Mouse (Mus musculus): ENCODE measurements around the gene Cdc37.
"Not testable (repeated sequence)": the region's sequence is repeated elsewhere in the genome, so short reads cannot be mapped to it uniquely, and the experiment has no call there.

Cdc37 gene

DNA sequence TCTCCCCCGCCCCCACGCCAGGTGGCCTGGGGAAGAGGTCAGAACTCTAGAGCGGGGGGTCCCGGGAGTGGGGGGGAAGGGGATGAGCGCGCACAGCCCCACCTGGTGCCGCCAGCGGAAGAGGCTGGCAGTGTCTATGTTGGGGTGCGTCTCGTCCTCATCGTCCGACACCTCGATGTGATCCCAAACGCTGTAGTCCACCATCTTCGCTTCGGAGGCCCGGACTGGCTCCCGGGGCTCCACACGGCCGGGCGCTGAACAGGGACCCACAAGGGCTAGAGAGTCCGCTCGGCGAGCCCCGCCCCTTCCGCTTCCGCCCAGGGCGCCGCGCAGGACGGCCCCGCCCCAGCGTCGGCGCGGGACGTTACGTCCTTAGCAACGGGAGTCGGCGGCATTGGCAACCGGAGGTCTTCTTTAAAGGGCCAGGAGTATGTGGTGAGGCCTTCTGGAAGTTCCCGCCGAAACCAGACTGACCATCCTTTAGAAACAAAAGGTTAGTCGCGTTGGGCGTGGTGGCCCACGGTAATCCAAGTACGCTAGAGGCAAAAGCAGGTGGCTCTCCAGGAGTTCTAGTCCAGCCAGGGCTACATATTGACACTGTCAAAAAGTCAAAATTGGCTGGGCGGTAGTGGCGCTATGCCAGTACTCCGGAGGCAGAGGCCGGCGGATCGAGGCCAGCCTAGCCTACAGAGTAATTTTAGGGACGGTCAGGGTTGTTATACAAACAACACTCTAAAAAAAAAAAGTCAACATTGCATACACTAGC, at the start of gene Cdc37:
Cdc37 (minus strand) TSS at position 329 of the 766 bp plus-strand sequence.
- DNase-seq (ENCODE audit: low spot score), result peak; percentile 87

DNA sequence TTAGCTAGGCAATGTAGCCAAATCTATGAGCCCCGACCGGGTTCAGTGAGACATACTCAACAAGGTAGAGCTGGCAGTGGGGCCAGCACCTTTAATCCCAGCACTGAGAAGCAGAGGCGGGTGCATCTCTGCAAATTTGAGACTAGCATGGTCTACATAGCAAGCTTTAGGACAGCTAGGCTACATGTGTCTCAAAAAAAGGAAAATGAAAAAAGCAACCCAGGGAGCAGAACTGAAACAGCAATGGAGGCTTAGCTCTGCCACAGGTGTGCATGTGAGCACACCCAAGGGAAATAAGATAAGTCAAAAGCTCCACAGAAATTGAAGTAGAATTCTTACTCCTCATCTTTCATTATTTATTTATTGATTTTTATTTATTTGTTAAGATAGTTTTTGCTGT, 49.2 kb upstream of the Cdc37 start:
- DNase-seq (ENCODE audit: low spot score), result no peak

DNA sequence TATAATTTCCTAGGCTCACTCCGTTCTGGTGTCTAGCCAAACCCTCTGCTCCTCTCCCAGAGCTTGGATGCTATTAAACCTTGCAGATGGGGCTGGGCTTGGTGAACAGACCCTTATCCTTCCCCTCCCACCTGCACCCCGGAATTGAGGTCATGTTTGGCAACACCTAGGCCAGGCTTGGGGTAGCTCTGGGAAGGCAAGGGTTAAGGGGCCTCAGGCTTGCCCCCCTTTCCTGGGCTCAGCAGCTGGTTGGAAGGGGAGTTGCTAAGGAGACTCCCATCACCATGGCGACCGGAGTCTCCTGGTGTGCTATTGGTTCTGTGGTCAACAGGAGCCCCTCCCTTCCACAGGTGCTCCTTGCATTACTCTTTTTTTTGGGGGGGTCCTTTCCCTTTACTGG, 48.2 kb upstream of the Cdc37 start:
- no peak for DNase-seq (ENCODE audit: low spot score)

DNA sequence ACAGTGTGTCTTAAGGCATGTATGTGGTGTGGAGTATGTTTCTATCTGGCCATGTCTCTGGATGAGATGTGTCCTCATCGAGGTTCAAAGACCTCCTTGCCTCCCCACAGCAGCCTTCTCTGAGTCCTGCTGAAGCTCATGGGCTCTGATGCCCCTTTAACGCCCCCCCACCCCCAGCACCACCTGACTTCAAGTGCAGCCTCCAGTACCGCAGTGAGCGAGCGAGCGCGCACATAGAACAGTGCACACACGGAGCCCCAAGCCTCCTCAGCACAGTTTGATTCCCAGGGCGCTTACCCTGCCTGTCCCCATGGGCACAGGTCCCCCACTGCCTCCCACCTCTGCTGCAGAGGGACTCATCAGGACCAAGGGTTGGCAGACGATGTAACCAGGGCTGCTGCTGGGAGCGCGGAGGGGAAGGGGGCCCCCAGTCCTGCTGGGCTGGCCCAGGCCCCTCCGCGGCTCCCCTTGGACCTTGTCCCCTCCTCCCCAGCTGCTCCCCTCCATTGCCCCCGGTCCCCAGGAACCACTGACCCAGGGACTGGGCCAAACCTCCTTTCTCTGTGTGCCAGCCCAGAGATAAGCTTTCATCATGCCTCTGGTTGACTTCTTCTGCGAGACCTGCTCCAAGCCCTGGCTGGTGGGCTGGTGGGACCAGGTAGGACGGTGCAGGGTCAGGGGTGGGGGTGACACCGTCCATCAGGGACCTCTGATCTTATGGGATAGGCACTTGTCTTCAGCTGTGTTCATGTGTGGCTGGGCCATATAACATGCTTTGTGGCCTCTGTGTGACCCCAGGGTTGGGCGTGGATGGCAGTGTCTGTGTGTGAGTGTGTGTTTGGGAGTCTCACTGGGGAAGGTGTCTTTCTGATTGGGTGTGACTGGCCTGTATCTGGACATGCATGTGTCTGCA, 47.0 kb upstream of the Cdc37 start:
- DNase-seq (ENCODE audit: low spot score), result no peak

DNA sequence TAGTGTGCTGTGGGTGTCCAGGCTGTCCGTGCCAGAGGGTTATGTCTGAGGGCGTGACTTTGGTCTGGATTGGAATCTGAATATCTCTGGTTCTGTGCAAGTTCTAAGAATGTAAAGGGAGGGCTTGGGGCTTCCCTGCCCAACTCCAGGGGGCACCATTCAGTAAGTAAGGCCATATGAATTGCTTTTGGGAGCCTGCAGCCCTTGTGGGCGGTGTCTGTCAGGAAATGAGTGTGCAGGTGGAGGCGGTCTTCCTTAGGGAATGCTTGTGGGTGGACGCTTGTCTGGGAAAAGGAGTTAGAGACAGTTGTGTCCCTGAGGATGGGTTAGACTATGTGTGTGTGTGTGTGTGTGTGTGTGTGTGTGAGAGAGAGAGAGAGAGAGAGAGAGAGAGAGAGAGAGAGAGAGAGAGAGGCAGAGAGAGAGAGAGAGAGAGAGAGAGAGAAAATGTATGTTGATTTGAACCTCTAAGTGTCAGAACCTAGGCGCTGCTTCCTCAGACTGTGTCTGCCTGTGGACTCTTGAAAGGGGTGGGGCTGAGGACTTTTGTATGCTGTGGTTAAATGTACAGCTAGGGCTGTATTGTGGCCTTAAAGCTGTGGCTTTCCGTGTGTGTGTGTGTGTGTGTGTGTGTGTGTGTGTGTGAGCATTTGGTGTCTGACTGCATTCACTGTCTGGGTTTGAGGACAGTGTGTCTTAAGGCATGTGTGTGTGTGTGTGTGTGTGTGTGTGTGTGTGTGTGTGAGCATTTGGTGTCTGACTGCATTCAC, 46.1 kb upstream of the Cdc37 start:
- DNase-seq (ENCODE audit: low spot score), result not testable (repeated sequence)

DNA sequence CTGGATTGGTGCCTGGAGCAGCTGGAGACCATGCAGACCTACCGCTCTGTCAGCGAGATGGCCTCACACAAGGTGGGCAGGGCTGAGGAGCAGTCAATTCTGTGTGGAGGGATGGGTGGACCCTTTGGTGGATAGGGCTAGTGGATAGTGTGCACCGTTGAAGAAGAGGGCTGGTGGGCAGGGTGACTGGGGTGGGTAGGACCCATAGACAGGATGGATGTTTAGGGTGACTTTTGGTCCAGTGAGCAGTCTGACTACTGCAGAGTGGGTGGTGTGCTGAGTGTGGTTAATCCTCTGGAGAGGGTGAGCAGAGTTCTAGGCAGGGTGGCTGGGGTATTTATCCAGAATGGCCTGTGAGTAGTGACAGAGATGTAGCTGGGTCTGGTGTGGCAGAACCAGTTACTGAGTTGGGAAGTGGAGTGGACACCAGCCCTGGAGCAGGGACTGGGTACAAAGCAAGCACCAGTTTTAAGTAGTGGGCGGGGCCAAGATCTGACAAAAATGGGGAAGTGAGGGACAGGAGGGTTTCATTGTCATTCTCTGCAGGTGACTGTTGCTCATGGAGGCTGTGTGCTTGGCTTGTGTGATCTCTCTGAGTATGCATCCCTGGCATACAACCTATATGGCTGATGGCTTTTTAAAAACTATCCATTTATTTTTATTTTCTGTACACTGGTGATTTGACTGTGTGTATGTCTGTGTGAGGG, 45.2 kb upstream of the Cdc37 start:
- no peak for DNase-seq (ENCODE audit: low spot score)

DNA sequence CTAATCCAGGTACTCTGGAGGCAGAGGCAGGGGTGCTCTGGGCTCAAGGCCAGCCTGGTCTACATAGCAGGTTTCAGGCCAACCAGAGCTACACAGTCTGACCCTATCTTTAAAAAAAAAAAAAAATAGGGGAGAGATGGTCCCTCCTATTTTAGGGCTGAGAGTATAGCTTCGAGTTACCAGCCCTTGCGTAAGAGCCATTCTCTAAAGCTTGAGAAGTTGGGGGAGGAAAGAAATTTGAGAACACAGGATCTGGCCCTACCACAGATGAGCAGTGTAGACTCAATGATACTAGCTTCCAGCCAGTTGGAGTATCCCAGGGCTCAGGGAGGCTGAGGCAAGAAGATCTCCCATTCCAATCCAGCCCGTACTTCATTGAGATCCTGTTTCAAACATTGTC, 44.0 kb upstream of the Cdc37 start:
- DNase-seq (ENCODE audit: low spot score), result no peak

DNA sequence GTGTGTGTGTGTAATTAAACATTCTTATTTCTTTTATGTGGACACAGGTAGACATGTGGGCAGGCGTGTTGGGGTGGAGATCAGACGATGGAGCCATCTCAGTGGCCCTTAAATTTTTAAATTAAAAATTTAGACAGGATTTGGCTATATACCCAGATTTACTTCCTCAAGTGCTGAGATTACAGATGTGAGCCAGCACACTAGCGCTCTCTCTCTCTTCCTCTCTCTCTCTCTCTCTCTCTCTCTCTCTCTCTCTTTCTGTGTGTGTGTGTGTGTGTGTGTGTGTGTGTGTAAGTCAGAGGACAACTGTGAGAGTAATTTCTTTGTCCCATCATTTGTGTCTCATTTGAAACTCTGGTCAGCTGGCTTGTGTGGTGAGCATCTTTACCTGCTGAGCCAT, 40.9 kb upstream of the Cdc37 start:
- no peak for DNase-seq (ENCODE audit: low spot score)

DNA sequence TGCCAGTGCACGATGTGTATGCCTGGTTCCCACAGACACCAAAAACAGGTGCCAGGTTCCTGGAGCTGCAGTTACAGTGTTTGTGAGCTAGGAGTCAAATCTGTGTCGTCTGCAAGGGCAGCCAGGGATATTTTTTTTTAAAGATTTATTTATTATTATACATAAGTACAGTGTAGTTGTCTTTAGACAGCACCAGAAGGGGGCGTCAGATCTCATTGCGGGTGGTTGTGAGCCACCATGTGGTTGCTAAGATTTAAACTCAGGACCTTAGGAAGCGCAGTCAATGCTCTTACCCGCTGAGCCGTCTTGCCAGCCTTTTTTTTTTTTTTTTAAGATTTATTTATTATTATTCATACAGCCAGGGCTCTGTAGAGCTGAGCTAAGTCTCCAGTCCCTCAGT, 40.1 kb upstream of the Cdc37 start:
- DNase-seq (ENCODE audit: low spot score), result no peak

DNA sequence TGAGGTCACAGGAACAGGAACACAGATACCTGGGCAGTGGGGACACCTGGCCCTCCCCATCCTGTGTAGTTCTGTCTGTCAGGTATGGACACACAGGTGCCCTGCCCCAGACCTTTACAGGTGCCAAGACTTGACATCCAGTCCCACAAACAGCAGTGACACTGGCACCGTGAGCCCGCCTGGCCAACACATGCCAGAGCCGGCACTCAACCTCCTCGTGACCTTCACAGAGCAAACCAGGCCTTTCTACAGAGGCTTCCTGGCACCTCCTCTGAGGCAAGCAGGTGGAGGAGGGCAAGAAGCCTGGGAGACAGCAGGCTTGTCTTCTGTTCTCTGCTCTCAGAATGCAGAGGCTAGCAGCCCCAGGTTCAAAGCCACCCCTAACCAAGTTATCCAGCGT, 35.7 kb upstream of the Cdc37 start:
- no peak for DNase-seq (ENCODE audit: low spot score)

DNA sequence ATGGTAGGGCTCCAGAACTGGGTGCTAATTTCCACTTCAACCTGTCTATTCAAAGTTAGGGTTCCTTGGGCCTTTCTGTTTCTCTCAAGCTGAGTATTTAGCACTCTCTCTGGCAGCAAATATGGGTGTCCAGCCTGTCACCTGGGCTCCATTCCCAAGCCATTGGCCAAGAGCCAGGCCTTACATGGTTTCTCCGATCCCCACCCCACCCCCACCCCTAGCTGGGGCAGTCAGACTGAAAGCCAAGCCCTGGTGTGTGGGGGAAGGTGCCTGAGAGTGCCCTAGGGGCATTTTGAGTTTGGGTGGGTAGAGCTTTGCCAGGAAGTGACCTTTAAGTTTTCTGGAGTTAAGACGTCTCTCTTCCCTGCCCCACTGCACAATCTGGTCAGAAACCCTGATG, 35.0 kb upstream of the Cdc37 start:
- DNase-seq (ENCODE audit: low spot score), result no peak

DNA sequence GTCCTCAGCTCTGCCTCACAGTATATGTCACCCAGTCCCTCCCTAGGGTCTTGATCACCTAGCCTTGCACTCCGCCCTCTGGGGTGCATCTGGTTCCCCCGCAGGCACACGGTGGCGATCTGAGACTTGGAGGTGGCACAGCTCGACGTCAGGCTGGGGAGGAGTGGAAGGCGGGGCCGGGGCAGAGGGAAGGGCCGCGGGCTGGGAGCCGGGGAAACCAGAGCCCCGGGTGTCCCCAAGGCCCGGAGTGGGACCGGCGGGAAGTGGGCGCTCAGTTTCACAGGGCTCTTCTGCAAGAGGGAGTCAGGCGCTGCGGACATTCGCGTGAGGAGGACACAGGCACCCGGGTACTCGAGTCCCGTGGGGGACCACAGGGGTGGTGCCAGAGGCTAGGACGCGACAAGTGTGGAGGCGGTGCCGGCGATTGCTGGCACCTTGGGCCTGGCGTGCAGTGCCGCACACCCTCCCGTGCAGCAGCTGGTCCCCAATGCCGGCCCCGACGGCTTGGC, 34.2 kb upstream of the Cdc37 start:
- no peak for DNase-seq (ENCODE audit: low spot score)

DNA sequence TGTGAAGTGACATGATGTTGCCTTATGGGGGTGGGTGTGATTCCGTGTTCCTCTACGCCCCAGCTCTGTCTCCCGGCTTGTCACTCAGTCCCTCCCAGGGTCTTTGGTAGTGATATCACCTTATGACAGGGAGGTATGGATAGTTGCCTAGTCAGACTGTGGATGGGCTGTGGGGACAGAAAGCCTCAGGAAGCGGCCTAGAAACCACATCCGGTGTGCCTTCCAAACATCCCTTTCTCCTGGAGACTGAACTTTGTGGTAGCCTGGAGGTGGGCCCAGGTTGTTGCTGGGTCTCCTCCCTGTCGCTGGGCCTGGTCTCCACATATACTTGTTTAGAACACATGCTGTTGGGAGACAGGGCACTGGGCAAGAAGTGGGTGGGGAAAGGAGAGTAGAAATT, 33.6 kb upstream of the Cdc37 start:
- no peak for DNase-seq (ENCODE audit: low spot score)

DNA sequence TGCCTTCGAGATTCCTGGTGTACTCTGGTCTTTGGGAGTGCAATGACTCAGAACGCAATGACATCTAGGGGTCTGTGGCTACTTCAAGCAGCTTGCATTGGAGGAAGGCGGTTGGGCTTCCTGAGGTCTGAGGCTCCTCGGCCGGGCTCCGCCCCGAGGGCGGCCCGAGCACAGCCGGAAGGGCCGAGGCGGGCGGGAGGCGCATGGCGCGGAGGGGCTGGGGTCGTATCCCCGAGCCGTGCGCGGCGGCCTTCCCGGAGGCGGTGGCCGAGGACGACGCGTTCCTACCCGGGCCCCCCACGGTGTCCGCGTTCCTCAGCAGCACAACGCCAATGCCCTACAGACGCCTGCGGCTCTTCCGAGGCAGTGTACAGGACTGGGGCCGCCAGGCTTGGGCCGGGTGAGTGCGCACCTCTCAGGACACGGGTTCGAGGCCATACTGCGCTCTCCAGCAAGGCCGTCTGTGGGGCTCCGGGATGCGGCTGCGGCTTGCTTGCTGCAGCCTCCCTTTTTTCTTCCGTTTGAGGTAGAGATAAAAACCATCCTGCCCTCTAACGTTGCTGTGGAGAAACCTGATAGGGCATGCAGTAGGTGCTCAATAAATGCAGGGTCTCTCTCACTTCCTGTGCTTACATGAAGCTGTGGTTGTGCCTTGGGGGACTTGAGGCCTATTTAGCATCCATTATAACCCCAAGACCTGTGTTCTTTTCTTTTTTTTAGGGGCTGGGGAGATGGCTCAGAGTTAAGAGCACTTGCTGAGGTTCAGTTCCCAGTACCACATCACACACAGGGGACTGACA, 31.8 kb upstream of the Cdc37 start:
- no peak for DNase-seq (ENCODE audit: low spot score)

DNA sequence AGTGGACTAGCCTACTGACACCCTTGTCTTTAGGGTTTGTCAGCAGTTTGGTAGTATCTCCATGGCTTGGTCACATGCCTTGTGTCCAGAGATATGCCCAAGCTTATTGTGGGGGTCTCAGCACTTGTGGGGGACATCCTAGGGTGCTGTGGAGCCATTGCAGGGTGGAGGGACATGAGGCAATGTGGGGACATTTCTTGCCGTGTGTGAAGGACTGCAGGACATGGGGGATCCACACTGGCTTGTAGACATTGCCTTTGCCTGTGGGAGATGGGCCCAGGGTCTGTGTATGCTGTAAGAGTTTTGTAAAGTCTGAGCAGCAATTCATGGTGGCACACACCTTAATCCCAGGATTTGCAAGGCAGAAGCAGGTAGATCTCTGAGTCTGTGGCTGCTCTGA, 31.1 kb upstream of the Cdc37 start:
- no peak for DNase-seq (ENCODE audit: low spot score)

DNA sequence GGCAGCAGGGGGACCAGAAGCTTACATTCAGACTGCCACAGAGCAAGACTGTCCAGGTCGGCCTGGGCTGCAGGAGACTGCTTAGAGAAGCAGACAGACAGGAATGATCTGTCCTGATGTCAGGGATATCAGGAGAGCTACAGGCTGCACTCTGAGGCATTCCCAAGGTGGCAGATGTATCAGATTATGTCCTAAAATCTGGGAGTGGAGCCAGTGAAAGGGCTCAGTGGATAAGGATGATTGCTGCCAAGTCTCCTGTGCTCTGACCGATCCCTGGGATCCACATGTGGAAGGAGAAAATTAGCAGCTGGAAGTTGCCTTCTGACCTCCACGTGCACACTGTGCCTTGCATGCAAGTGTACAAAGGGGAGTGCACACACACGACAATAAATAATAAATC, 30.6 kb upstream of the Cdc37 start:
- DNase-seq (ENCODE audit: low spot score), result no peak

DNA sequence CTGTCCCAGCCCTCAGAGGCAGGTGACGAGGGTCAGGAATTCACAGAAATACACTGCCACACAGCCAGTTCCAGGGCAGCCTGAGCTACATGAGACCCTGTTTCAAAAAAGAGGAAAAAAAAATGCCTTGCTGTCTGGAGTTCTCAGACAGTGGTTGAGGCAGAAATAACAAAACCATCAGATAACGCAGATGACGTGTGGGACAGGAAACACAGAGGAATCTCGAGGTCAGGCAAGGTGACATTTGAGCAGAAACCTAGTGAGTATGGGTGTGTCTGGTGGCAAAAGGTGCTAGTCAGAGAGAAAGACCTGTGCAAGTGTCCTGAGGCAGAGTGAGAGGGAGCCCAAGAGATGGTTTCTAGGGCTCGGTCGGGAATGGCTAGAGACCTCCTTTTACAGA, 22.6 kb upstream of the Cdc37 start:
- no peak for DNase-seq (ENCODE audit: low spot score)

DNA sequence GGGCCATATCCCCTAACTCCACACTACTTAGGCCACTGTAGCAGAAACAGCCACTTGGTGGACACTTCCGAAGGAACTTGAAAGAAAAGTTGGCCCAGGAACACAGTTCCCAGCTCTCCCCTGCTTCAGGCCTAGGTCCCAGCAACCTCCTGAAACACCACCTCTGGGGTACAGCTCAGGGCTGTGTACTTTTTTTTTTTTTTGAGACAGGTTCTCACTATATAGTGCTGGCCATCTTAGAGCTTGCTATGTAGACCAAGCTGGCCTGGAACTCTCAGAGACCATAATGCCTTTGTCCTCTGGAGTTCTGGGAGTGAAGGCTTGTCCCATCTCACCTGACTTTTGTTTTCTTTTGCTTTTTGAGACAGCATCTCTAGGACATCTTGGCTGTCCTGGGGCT, 19.4 kb upstream of the Cdc37 start:
- no peak for DNase-seq (ENCODE audit: low spot score)

DNA sequence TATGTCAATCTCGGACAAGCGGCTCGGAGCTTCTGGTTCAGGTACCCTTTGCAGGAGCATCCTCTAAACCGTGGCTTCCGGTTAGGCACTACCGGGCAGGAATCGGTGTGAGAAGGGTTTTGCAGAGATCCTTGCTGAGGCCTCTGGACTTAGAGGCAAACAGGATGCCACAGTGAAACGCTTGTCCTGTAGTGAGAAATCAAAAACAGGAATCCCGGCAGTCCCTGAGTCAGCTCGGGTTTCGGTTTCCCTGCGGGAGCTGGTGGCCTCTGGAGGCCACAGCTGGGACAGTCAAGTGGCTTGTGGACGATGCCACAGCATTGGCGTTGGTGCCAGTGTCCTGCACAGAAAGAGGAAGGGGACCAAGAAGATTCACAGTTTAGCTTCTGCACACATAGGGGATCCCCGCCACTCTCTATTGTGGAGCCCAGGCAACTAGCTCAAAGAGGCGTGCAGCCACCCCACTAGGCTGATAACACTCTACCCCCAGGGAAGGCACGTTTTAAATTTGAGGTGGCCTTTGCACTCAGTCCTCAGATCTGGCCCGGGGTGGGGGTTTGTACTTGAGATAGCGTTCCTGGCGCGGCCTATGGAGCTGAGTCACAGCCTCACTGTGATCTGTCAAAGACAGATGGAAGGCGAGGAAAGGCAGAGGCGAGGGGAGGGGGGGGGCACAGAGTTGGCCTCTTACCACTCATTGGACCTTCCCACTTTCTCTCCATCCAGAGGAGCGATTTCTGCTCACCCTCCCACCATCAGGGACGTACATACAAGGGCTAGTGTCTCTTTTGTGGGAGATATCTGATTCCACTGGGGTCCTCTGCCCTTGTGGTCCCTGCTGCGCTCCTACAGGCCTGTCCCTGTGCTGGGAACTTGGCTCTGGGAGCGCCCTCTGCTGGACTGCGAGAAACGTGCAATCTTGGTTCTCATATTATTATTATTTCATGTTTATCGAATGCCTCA, 18.7 kb upstream of the Cdc37 start:
- no peak for DNase-seq (ENCODE audit: low spot score)
